Mouse (Mus musculus): ENCODE results near the gene Mri1. TPM values are rescaled to one million over a fixed set of nuclear protein-coding genes. Genes with fewer than 3 reads are reported as not detected.
A peak's percentile ranks its signal among the peaks of the same experiment; 100 is the strongest.
"Not testable (repeated sequence)": the region's sequence is repeated elsewhere in the genome, so short reads cannot be mapped to it uniquely, and the experiment has no call there.

Gene Mri1
- polyA plus RNA-seq (2015; fragmentation: Nextera tagmentation; extraction: Ambion mirVana), result 50.6 and 50.8 TPM in 2 replicates

DNA sequence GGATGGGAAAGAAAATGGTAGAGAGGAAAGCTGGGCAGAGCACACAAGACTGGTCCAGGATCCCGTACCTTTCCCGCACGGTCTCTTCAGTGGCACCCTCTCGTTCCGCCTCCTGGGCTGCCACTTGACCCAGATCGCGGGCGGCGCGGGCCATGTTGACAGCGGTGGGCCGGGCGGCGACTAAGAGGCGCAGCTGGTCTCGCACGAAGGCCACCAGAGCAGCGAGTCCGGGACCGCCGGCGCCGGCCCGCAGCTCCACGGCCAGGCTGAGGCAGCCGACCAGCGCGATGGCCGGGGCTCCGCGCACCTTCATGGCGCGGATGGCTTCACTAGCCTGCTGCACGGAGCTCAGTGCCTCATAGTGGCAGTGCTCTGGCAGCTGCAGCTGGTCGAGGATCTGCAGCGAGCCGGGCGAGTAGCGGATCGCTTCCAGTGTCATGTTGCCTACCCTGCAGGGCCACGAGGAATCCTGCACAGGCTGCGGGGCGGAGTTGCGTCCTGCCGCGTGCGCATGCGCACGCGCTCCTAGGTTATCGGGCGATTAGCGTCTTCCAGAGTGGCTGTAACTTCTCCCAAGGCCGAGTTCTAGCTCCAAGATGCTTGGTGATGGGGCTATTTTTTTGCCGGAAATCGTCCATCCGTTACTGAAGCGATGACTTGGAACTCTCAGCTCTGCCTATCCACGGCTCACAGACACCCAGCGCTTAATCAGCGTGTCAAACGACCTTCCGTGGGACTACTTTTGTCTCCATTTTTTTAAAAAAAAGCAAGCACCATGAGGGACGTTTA is at the start of gene Mri1:
Gene Mri1 (minus strand): TSS at position 505 of the 789 bp plus-strand sequence.
- no peaks in the 10 kb centered on the region for H3K27me3 ChIP-seq
- H3K4me1 ChIP-seq (replicated peaks), result peaks cover 28% of the 10 kb centered on the region
- H3K9ac ChIP-seq, result peak within 1 kb of the TSS; percentile 85
- under 1% methylated on average over 63 of the region's 64 CpGs for WGBS
- H3K4me3 ChIP-seq, result peak within 1 kb of the TSS; percentile 70
- peak; percentile 92 for ATAC-seq (ENCODE audit: low read depth)
- peaks cover 74% of the 10 kb centered on the region for H3K36me3 ChIP-seq
- H3K27ac ChIP-seq (replicated peaks), result peak within 1 kb of the TSS; percentile 92
- no peaks in the 10 kb centered on the region for H3K9me3 ChIP-seq
- peak within 1 kb of the TSS; percentile 82 for H3K4me2 ChIP-seq

DNA sequence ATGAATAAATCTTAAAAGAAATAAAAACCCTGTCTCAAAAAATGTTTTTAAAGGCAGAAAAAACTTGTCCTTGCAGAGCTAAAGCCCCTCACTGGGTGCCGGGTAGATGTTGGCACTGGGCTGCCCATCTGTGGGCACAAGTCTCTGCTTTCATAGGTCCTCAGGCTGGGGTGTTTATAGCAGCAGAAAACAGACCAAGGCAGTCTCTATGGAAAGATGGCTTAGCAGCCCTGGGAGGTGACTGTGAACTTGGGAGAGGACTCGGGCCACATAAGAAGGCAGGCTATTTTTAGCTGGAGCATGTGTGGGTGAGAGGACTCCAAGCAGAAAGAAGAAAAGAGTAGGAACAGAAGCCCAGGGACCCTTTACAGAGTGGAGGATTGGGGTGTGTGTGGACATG is 46.8 kb upstream of the Mri1 start:
- Histone ChIP-seq H3K27ac (replicated peaks) (no peak overlapping the region), H3K4me3 (no peak overlapping the region), H3K4me2 (no peak overlapping the region), H3K9me3 (no peaks in the 10 kb centered on the region; the same call in 1 of the 2 replicates), H3K4me1 (replicated peaks) (no peaks in the 10 kb centered on the region), H3K27me3 (no peaks in the 10 kb centered on the region), H3K36me3 (no peaks in the 10 kb centered on the region), H3K9ac (no peak overlapping the region)
- ATAC-seq (ENCODE audit: low read depth), result no peak
- WGBS, result 89% methylated on average over 2 of the region's 2 CpGs

- H3K36me3 ChIP-seq, result no peaks in the 10 kb centered on the region
- H3K4me2 ChIP-seq, result no peak overlapping the region
- no peaks in the 10 kb centered on the region for H3K27me3 ChIP-seq
- no peak overlapping the region for H3K27ac ChIP-seq (replicated peaks)
- H3K9ac ChIP-seq, result no peak overlapping the region
- H3K9me3 ChIP-seq, result no peaks in the 10 kb centered on the region; the same call in 1 of the 2 replicates
- no peak for ATAC-seq (ENCODE audit: low read depth)
- H3K4me1 ChIP-seq (replicated peaks), result peaks cover 11% of the 10 kb centered on the region
- 67% methylated on average over 5 of the region's 5 CpGs for WGBS
- no peak overlapping the region for H3K4me3 ChIP-seq
These were observed 40.1 kb upstream of the Mri1 start for GRCm38 (mm10) chr8:84297029-84297785.

GRCm38 (mm10) chr8:84291688-84292087 is 34.6 kb upstream of the Mri1 start:
- Histone ChIP-seq H3K4me1 (replicated peaks) (peaks cover 15% of the 10 kb centered on the region), H3K9me3 (no peaks in the 10 kb centered on the region), H3K27ac (replicated peaks) (no peak overlapping the region), H3K27me3 (no peaks in the 10 kb centered on the region), H3K4me3 (no peak overlapping the region), H3K4me2 (no peak overlapping the region), H3K36me3 (no peaks in the 10 kb centered on the region), H3K9ac (no peak overlapping the region)
- no peak for ATAC-seq (ENCODE audit: low read depth)
- 22% methylated on average over 8 of the region's 8 CpGs for WGBS

GRCm38 (mm10) chr8:84291086-84291485 is 34.0 kb upstream of the Mri1 start:
- H3K4me2 ChIP-seq, result no peak overlapping the region
- no peaks in the 10 kb centered on the region for H3K36me3 ChIP-seq
- peaks cover 15% of the 10 kb centered on the region for H3K4me1 ChIP-seq (replicated peaks)
- no peak overlapping the region for H3K4me3 ChIP-seq
- no peak overlapping the region for H3K27ac ChIP-seq (replicated peaks)
- H3K9ac ChIP-seq, result no peak overlapping the region
- WGBS, result 63% methylated on average over 5 of the region's 5 CpGs
- no peaks in the 10 kb centered on the region for H3K9me3 ChIP-seq
- no peaks in the 10 kb centered on the region for H3K27me3 ChIP-seq
- no peak for ATAC-seq (ENCODE audit: low read depth)

DNA sequence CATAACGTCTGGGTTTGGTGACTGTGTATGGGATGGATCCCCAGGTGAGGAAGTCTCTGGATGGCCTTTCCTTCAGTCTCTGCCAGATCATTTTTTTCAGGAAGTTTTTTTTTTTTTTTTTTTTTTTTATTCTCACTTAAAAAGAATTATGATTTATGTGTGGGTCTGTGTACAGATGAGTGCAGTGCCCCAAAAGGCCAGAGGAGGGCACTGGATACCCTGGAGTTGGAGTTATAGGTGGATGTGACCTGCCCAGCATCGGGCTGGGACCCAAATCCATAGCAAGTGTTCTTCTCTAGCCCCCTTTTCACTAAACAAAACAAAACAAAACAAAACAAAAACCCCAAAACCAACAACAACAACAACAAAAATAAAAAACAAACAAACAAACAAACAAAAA is 31.8 kb upstream of the Mri1 start:
- peaks cover 8% of the 10 kb centered on the region; the same call in 1 of the 2 replicates for H3K4me1 ChIP-seq (replicated peaks)
- 55% methylated on average over 2 of the region's 2 CpGs for WGBS
- no peaks in the 10 kb centered on the region for H3K27me3 ChIP-seq
- H3K9me3 ChIP-seq, result no peaks in the 10 kb centered on the region
- H3K9ac ChIP-seq, result no peak overlapping the region
- H3K27ac ChIP-seq (replicated peaks), result no peak overlapping the region
- H3K4me3 ChIP-seq, result no peak overlapping the region
- H3K36me3 ChIP-seq, result no peaks in the 10 kb centered on the region
- no peak for ATAC-seq (ENCODE audit: low read depth)
- no peak overlapping the region for H3K4me2 ChIP-seq

- 55% methylated on average over 5 of the region's 5 CpGs for WGBS
- H3K4me1 ChIP-seq (replicated peaks); H3K9me3 ChIP-seq; H3K4me3 ChIP-seq; H3K27me3 ChIP-seq; H3K36me3 ChIP-seq; H3K9ac ChIP-seq; ATAC-seq (ENCODE audit: low read depth); H3K4me2 ChIP-seq; H3K27ac ChIP-seq (replicated peaks): not testable (repeated sequence)
These were observed 28.5 kb upstream of the Mri1 start for GRCm38 (mm10) chr8:84285665-84286064.

DNA sequence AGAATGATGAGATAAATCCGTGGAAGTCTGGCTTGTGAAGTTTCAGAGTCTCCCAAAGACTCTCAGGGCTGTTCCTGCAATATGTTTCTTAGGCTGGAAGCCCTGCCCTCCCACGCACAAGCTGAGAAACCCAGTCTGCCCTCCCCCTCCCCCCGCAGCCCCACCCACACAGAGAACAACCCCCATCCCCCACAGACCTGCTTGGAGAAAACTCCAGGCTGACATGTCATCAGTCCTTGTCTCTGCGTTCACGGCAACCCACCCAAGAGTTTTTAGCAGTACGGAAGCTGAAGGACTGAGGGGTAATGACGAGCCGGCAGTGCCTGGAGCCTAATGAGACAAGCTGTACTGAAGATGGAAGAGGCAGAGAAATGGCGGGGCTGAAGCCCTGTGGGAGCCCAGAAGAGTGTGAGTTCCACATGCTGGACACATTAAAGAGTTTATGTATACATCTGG is 27.5 kb upstream of the Mri1 start:
- 30% methylated on average over 9 of the region's 9 CpGs for WGBS
- H3K9ac ChIP-seq, result no peak overlapping the region
- H3K4me3 ChIP-seq, result no peak overlapping the region
- H3K27ac ChIP-seq (replicated peaks), result no peak overlapping the region
- H3K4me2 ChIP-seq, result 0 out of 2 replicates have a peak overlapping the region, but pooled peaks have one; percentile 13
- H3K9me3 ChIP-seq, result no peaks in the 10 kb centered on the region
- ATAC-seq (ENCODE audit: low read depth), result no peak
- H3K36me3 ChIP-seq, result no peaks in the 10 kb centered on the region
- H3K4me1 ChIP-seq (replicated peaks), result no peaks in the 10 kb centered on the region
- no peaks in the 10 kb centered on the region for H3K27me3 ChIP-seq

GRCm38 (mm10) chr8:84280777-84281176 is 23.7 kb upstream of the Mri1 start:
- ATAC-seq (ENCODE audit: low read depth), result no peak
- Histone ChIP-seq H3K27me3 (no peaks in the 10 kb centered on the region), H3K9ac (no peak overlapping the region), H3K9me3 (no peaks in the 10 kb centered on the region), H3K4me1 (replicated peaks) (no peaks in the 10 kb centered on the region), H3K4me3 (no peak overlapping the region), H3K4me2 (no peak overlapping the region), H3K27ac (replicated peaks) (no peak overlapping the region), H3K36me3 (no peaks in the 10 kb centered on the region)
- WGBS, result 79% methylated on average over 10 of the region's 10 CpGs

DNA sequence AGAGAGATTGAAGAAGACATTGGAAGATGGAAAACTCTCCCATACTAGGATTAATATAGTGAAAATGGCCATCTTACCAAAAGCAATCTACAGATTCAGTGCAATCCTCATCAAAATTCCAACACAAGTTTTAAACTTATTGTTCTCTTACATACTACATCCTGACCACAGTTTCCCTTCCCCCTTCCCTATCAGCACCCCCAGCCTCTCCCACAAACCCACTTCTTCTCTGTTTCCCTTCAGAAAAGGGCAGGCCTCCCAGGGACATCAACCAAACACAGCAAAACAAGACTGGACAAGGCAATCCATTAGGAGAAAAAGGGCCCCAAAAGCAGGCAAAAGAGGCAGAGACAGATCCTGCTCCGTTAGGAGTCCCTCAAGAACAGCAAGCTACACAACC is 19.3 kb upstream of the Mri1 start:
- Histone ChIP-seq H3K4me3 (no peak overlapping the region), H3K27me3 (no peaks in the 10 kb centered on the region), H3K36me3 (no peaks in the 10 kb centered on the region), H3K4me1 (replicated peaks) (no peaks in the 10 kb centered on the region), H3K27ac (replicated peaks) (no peak overlapping the region), H3K4me2 (no peak overlapping the region), H3K9ac (no peak overlapping the region), H3K9me3 (no peaks in the 10 kb centered on the region)
- no peak for ATAC-seq (ENCODE audit: low read depth)
- 68% methylated on average over 1 of the region's 1 CpGs for WGBS

DNA sequence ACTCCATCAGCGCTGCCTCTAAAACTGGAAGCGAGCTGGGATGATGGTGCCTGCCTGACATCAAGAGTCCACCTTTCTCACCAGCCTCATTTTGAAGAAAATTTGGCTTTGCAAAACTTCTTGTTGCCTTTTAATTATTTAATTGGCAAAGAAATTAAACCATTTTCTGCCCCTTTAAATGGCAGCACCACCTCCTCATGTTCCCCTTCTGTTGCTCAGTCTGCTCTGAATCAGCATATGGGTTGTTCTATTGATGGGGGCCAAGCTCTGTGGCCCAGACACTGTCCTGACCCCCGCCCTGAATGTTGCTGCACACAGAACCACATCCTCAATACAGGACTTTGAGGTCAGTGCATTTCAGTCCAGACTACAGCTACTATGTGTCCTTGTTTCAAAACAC is 16.8 kb upstream of the Mri1 start:
- Histone ChIP-seq H3K4me1 (replicated peaks) (peaks cover 9% of the 10 kb centered on the region), H3K27ac (replicated peaks) (no peak overlapping the region), H3K4me3 (no peak overlapping the region), H3K9ac (no peak overlapping the region), H3K4me2 (no peak overlapping the region), H3K36me3 (no peaks in the 10 kb centered on the region), H3K9me3 (no peaks in the 10 kb centered on the region), H3K27me3 (no peaks in the 10 kb centered on the region)
- 82% methylated on average over 3 of the region's 3 CpGs for WGBS
- ATAC-seq (ENCODE audit: low read depth), result no peak

DNA sequence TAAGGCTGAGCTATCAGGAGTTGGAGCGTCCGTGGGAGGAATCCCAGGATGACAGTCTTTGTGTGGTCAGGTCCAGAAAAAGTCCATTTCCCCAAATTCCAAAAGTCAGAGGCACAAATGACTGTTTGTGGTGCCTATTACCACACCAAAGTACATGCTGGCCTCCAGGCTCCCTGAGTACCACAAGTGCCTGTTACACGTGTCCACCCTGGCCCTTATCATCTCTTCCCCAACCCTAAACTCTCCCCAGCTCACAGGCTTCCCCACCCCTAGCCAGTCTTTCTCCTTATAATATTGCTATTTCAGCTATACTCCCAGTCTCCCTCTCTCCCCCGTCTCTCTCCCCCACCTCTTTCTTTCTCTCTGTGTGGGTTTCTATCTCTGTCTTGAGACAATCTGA is 15.2 kb upstream of the Mri1 start:
- no peaks in the 10 kb centered on the region for H3K9me3 ChIP-seq
- H3K4me3 ChIP-seq, result no peak overlapping the region
- no peak overlapping the region for H3K4me2 ChIP-seq
- H3K27ac ChIP-seq (replicated peaks), result no peak overlapping the region
- WGBS, result 94% methylated on average over 4 of the region's 4 CpGs
- peaks cover 9% of the 10 kb centered on the region for H3K4me1 ChIP-seq (replicated peaks)
- H3K9ac ChIP-seq, result no peak overlapping the region
- no peaks in the 10 kb centered on the region for H3K36me3 ChIP-seq
- no peaks in the 10 kb centered on the region for H3K27me3 ChIP-seq
- no peak for ATAC-seq (ENCODE audit: low read depth)

Measured in neural tube, embryonic 13.5 days (tissue).